Mouse (Mus musculus): ENCODE measurements around the gene Dpp6.

Dpp6 gene

GRCm38 (mm10) chr5:27063871-27064270, 246.9 kb downstream of the Dpp6 start:
- DNase-seq (ENCODE audit: low spot score), result no peak

- no peak for DNase-seq (ENCODE audit: low spot score)
Measured at GRCm38 (mm10) chr5:27066837-27067236, 249.8 kb downstream of the Dpp6 start.

GRCm38 (mm10) chr5:27075131-27075591, 258.2 kb downstream of the Dpp6 start:
- peak; percentile 74 for DNase-seq (ENCODE audit: low spot score)

GRCm38 (mm10) chr5:27076046-27076445, 259.0 kb downstream of the Dpp6 start:
- no peak for DNase-seq (ENCODE audit: low spot score)

- DNase-seq (ENCODE audit: low spot score), result no peak
Measured at GRCm38 (mm10) chr5:27077821-27078220, 260.8 kb downstream of the Dpp6 start.

GRCm38 (mm10) chr5:27081275-27081674, 264.3 kb downstream of the Dpp6 start:
- DNase-seq (ENCODE audit: low spot score), result no peak

GRCm38 (mm10) chr5:27083762-27084161, 266.8 kb downstream of the Dpp6 start:
- no peak for DNase-seq (ENCODE audit: low spot score)

GRCm38 (mm10) chr5:27108221-27108620, 291.2 kb downstream of the Dpp6 start:
- DNase-seq (ENCODE audit: low spot score), result no peak

GRCm38 (mm10) chr5:27122479-27122878, 305.5 kb downstream of the Dpp6 start:
- no peak for DNase-seq (ENCODE audit: low spot score)

GRCm38 (mm10) chr5:27122944-27123343, 305.9 kb downstream of the Dpp6 start:
- no peak for DNase-seq (ENCODE audit: low spot score)

GRCm38 (mm10) chr5:27126034-27126433, 309.0 kb downstream of the Dpp6 start:
- DNase-seq (ENCODE audit: low spot score), result no peak

GRCm38 (mm10) chr5:27133196-27133595, 316.2 kb downstream of the Dpp6 start:
- DNase-seq (ENCODE audit: low spot score), result peak; percentile 59

- DNase-seq (ENCODE audit: low spot score), result no peak
Measured at GRCm38 (mm10) chr5:27134436-27135005, 317.5 kb downstream of the Dpp6 start.

GRCm38 (mm10) chr5:27147397-27147945, 330.5 kb downstream of the Dpp6 start:
- no peak for DNase-seq (ENCODE audit: low spot score)

- DNase-seq (ENCODE audit: low spot score), result no peak
Measured at GRCm38 (mm10) chr5:27151017-27151416, 334.0 kb downstream of the Dpp6 start.

- DNase-seq (ENCODE audit: low spot score), result no peak
Measured at GRCm38 (mm10) chr5:27155671-27156070, 338.7 kb downstream of the Dpp6 start.

GRCm38 (mm10) chr5:27156366-27156765, 339.4 kb downstream of the Dpp6 start:
- DNase-seq (ENCODE audit: low spot score), result no peak

GRCm38 (mm10) chr5:27161122-27161645, 344.2 kb downstream of the Dpp6 start:
- no peak for DNase-seq (ENCODE audit: low spot score)

GRCm38 (mm10) chr5:27168550-27168949, 351.5 kb downstream of the Dpp6 start:
- no peak for DNase-seq (ENCODE audit: low spot score)

GRCm38 (mm10) chr5:27184963-27185362, 368.0 kb downstream of the Dpp6 start:
- DNase-seq (ENCODE audit: low spot score), result no peak

- no peak for DNase-seq (ENCODE audit: low spot score)
Measured at GRCm38 (mm10) chr5:27191242-27191969, 374.4 kb downstream of the Dpp6 start.

GRCm38 (mm10) chr5:27194157-27194556, 377.2 kb downstream of the Dpp6 start:
- no peak for DNase-seq (ENCODE audit: low spot score)

GRCm38 (mm10) chr5:27194975-27195374, 378.0 kb downstream of the Dpp6 start:
- DNase-seq (ENCODE audit: low spot score), result no peak
